Mouse (Mus musculus) midbrain, embryonic 10.5 days (tissue): Measurements from ENCODE around the gene Dlg2. TPM values are rescaled to one million over a fixed set of nuclear protein-coding genes. Genes with fewer than 3 reads are reported as not detected.

ENCODE experiments used
- DNase-seq: peaks from one replicate; pipeline ENCODE4 v3.0.0-alpha.2; 2017; ENCODE audit warnings: low spot score
- H3K27ac ChIP-seq: fragments of 300-500 bp; sonication (generic); replicated peaks from 2 replicates; pipeline ENCODE4 v1.5.1; 2016; ENCODE audit warnings: mild to moderate bottlenecking
- H3K27me3 ChIP-seq: fragments of 300-500 bp; sonication (generic); 2 replicates; pipeline ENCODE4 v1.6.1; 2016; ENCODE audit warnings: low read depth, mild to moderate bottlenecking; ENCODE audit not compliant: poor library complexity, severe bottlenecking
- H3K36me3 ChIP-seq: fragments of 300-500 bp; sonication (generic); 2 replicates; pipeline ENCODE4 v1.6.1; 2016; ENCODE audit warnings: mild to moderate bottlenecking, moderate library complexity
- H3K4me1 ChIP-seq: fragments of 300-500 bp; sonication (generic); 2 replicates; pipeline ENCODE4 v1.6.1; 2016
- H3K4me3 ChIP-seq: fragments of 300-500 bp; sonication (generic); 2 replicates; pipeline ENCODE4 v1.5.1; 2016; ENCODE audit warnings: mild to moderate bottlenecking, moderate library complexity
- H3K9me3 ChIP-seq: fragments of 300-500 bp; sonication (generic); replicated peaks from 2 replicates; pipeline ENCODE4 v1.6.1; 2016; ENCODE audit warnings: mild to moderate bottlenecking
- whole genome bisulfite sequencing: fragments of 180-500 bp; shearing (Covaris S2); methylation state at CpG from one replicate; pipeline ENCODE4 v1.1.7; 2016; 5-methylcytosine and 5-hydroxymethylcytosine counted together
- polyA plus RNA-seq: library from polyadenylated mRNA; unstranded; fragments of >200 nt; fragmentation: Nextera tagmentation; extraction: Ambion mirVana; gene quantifications from 2 replicates; pipeline ENCODE4 v1.2.1, GENCODE M21; 2016

Gene Dlg2
- polyA plus RNA-seq, 1 experiment from 2014 or later, result 1.1 TPM

DNA sequence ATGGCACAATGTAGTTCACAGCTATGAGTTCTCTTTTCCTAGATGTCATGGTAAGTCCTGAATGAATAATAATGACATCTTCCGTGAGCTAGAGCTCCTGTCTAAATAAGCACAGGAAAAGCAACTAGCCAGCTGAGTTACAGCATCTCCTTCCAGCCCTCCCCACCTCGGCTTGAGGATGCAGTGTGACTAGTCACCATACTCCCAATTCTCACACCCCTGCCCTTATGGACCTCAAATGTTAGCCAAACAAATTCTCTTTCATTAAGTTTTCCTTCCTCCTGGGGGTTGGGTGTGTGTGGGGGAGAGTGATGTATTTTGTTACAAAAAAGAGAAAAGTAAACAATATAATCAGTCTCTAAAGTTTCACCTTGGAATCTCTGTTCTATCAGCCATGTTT, 111.3 kb downstream of the Dlg2 start:
- H3K9me3 ChIP-seq, result no peaks in the 10 kb centered on the region
- no peaks in the 10 kb centered on the region for H3K27me3 ChIP-seq
- no peaks in the 10 kb centered on the region for H3K36me3 ChIP-seq
- no peak for DNase-seq
- H3K4me1 ChIP-seq, result no peaks in the 10 kb centered on the region
- H3K27ac ChIP-seq, result no peak overlapping the region
- 74% methylated on average over 2 of the region's 2 CpGs for WGBS
- no peak overlapping the region for H3K4me3 ChIP-seq

DNA sequence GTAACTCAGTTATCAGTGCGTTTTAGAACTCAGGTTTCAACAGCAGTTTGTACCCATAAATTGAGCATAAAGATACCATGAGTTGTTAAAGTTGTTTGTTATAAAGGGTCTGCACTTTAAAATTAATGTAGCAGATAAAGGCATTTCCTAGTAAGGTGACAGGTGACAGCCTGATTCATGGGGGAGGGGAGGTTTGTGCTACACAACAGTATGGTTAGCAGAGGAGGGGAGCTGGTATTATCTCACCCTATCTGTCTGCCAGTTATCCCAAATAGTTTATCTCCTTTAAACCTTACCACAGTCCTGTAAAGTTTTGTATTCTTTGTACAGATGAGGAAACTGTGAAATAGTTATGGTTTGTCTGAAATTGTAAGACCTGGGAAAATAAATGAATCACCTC, 111.8 kb downstream of the Dlg2 start:
- no peaks in the 10 kb centered on the region for H3K4me1 ChIP-seq
- H3K27me3 ChIP-seq, result no peaks in the 10 kb centered on the region
- no peak overlapping the region for H3K27ac ChIP-seq
- H3K4me3 ChIP-seq, result no peak overlapping the region
- 88% methylated on average over 1 of the region's 1 CpGs for WGBS
- no peaks in the 10 kb centered on the region for H3K36me3 ChIP-seq
- no peak for DNase-seq
- no peaks in the 10 kb centered on the region for H3K9me3 ChIP-seq

DNA sequence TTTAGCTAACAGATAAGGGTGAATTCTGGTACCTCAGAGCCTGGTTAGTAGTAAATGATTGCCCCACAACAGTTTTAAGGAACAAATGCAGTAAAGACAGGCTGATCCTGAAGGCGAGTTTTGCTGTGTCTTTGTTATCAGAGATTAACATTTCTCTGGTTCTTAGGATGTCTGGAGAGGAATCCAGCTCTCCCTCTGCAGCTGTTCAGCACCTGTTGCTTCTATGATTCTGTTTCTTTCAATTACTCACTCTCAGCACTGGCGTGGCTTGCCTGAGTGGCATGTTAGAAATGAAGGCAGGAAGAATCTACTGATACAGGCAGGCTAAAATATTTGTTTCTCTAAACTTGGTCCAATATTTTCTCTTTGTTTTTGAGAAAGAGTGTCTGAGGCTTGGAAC, 133.3 kb downstream of the Dlg2 start:
- Histone ChIP-seq H3K27ac (no peak overlapping the region), H3K4me1 (no peaks in the 10 kb centered on the region), H3K9me3 (no peaks in the 10 kb centered on the region), H3K4me3 (no peak overlapping the region), H3K27me3 (no peaks in the 10 kb centered on the region), H3K36me3 (no peaks in the 10 kb centered on the region)
- no peak for DNase-seq
- WGBS, result 52% methylated on average over 2 of the region's 2 CpGs

DNA sequence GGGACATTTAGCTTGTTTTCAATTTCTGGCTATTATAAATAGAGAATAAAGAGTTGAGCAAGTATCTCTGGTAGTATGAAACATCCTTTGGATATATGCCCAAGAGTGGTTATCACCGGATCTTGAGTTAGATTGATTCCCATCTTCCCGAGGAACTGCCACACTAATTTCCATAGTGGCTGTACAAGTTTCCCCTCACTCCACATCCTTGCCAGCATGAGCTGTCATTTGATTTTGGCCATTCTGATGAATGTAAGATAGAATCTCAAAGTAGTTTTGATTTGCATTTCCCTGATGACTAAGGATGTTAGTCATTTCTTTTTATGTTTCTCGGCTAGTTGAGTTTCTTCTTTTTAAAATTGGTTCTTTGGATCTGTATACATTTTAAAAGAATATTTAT, 154.1 kb downstream of the Dlg2 start:
- DNase-seq, result no peak
- H3K9me3 ChIP-seq, result no peaks in the 10 kb centered on the region
- no peak overlapping the region for H3K4me3 ChIP-seq
- no peaks in the 10 kb centered on the region for H3K36me3 ChIP-seq
- no peaks in the 10 kb centered on the region for H3K4me1 ChIP-seq
- H3K27ac ChIP-seq, result no peak overlapping the region
- no peaks in the 10 kb centered on the region for H3K27me3 ChIP-seq
- 94% methylated on average over 3 of the region's 3 CpGs for WGBS

DNA sequence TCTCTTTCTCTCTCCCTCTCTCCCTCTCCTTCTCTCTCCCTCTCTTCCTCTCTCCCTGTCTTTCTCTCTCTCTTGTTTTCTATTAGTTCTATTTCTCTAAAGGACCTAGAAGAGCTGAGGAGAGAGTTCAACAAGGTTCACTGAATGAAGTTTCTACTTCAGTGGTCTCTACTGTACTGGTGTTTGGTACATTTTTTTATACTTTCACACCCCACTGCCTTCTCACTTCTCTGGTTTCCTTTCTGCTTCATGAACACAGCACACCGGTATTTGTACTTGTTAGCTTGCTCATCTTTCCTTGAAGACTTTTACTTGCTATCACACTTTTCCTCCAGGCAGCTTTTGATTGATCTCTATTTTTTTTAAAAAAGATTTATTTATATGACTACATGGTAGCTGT, 173.0 kb downstream of the Dlg2 start:
- Histone ChIP-seq H3K4me1 (no peaks in the 10 kb centered on the region), H3K27me3 (no peaks in the 10 kb centered on the region), H3K27ac (no peak overlapping the region), H3K9me3 (no peaks in the 10 kb centered on the region), H3K4me3 (no peak overlapping the region), H3K36me3 (no peaks in the 10 kb centered on the region)
- WGBS, result 88% methylated on average over 1 of the region's 1 CpGs
- DNase-seq, result no peak

DNA sequence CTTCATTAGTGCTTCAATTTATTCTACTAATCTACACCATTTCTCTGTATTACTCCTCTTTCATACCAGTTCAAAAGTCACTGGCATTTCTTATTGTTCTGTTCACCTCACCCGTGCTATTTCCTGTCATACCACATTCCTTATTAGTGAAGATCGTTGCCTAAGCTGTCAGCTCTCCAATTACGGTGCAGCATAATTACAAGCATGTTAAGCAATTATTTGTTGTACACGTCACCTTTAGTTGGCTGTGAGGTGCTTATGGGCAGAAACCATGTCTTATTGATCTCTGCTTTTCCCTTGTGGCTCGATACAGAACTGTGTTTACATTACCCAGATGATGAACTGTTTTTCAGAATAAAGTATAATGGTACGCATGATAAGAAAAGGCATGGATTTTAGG, 174.7 kb downstream of the Dlg2 start:
- 81% methylated on average over 6 of the region's 6 CpGs for WGBS
- no peaks in the 10 kb centered on the region for H3K27me3 ChIP-seq
- H3K9me3 ChIP-seq, result no peaks in the 10 kb centered on the region
- H3K27ac ChIP-seq, result no peak overlapping the region
- no peak for DNase-seq
- H3K4me1 ChIP-seq, result no peaks in the 10 kb centered on the region
- H3K36me3 ChIP-seq, result no peaks in the 10 kb centered on the region
- H3K4me3 ChIP-seq, result no peak overlapping the region

DNA sequence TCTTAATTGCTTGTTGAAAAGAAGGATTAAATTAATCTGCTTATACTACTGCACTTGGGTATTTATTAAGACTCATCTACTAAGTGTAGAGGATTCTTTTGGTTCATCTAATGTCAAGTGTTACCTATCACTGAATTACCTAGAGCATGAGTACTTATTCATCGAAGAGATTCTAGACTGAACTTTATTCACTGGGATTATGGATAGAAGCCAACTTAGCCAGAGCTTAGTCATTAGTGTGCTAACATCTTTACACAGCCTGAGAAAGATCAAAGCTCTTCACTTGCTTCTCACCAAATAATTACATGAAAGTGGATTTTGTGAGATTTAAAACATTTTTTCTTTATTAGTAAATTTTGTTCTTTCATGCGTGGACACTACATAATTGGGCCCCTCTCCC, 175.1 kb downstream of the Dlg2 start:
- no peak overlapping the region for H3K27ac ChIP-seq
- H3K27me3 ChIP-seq, result no peaks in the 10 kb centered on the region
- 81% methylated on average over 2 of the region's 2 CpGs for WGBS
- DNase-seq, result no peak
- no peaks in the 10 kb centered on the region for H3K36me3 ChIP-seq
- no peak overlapping the region for H3K4me3 ChIP-seq
- H3K9me3 ChIP-seq, result no peaks in the 10 kb centered on the region
- H3K4me1 ChIP-seq, result no peaks in the 10 kb centered on the region

DNA sequence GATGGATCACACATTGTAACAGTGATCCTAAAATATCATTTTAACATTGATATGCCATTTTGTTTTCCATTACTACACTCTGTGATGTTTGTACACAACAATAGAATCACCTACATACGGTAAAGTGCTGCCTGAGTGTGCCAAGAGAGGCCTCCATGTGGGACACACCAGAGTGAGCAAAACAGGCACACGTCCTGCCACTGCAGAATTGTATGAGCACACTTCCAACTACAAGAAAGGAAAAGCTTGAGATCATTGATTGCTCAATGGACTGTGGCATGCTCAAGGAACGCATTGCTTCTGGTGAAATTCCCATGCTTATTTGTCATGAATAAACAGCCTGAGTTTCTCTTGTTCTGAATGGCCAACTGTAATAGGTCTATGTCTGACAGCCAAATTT, 182.1 kb downstream of the Dlg2 start:
- 80% methylated on average over 3 of the region's 3 CpGs for whole genome bisulfite sequencing

DNA sequence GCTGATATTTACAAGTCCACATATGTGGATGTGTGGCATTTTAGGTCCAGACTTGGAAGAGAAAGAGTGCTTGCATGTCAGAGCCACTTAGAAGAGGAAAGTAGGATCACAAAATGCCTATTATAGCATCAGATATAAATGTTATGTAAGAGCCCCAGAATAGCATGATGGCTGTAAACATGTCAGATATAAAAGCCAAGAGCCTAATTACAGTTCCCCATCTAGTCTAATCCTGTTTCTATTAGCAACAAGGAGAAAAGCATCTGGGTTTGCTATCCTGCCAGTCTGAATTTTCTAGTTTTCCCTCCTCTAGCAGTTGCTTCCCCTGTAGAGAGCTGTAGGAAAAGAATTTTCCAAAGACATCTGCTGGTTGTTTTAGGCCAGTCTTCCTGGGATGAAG, 217.6 kb downstream of the Dlg2 start:
- no peaks in the 10 kb centered on the region for H3K4me1 ChIP-seq
- DNase-seq, result no peak
- H3K4me3 ChIP-seq, result no peak overlapping the region
- no peaks in the 10 kb centered on the region for H3K27me3 ChIP-seq
- H3K9me3 ChIP-seq, result no peaks in the 10 kb centered on the region
- no peak overlapping the region for H3K27ac ChIP-seq
- H3K36me3 ChIP-seq, result no peaks in the 10 kb centered on the region

More for the DNA sequence above, 182.1 kb downstream of the Dlg2 start:
- H3K27ac ChIP-seq, result no peak overlapping the region
- H3K4me3 ChIP-seq, result no peak overlapping the region
- no peaks in the 10 kb centered on the region for H3K4me1 ChIP-seq
- H3K27me3 ChIP-seq, result no peaks in the 10 kb centered on the region
- DNase-seq, result no peak
- H3K36me3 ChIP-seq, result no peaks in the 10 kb centered on the region
- H3K9me3 ChIP-seq, result no peaks in the 10 kb centered on the region

DNA sequence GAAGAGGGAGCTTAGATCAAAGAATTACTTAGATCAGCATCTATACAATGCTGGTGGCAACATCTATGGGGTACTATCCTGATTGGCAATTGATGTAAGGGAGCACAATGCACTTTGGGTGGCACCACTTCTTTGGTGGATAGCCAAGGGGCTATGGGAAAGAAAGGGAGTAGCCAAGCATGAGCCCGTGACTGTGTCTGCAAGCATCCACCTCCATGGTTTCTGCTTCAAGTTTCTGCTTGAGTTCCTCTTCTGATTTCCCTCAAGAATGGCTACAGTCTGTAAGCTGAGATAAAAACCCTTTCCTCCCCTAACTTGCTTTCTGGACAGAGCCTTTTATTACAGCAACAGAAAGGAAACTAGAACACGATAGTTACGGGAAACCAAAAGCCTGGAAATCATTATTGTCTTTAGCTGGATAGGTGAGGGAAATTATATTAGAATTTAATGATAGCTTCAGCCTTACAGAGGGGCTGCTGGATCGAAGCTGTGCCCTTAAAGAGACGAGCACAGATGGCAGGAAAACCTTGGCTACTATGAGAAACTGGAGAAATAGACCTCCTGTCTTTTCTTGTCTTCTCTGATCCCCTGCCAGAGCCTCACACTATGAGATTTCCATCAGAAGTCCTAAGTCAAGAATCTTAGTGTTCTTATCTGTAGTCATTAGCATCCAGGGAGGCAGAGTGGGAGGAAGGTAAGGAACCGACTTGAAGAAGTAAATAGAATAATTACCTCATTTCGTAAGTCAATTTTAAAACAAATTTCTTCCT, 219.9 kb downstream of the Dlg2 start:
- no peak overlapping the region for H3K27ac ChIP-seq
- no peaks in the 10 kb centered on the region for H3K9me3 ChIP-seq
- no peaks in the 10 kb centered on the region for H3K27me3 ChIP-seq
- H3K4me3 ChIP-seq, result no peak overlapping the region
- 58% methylated on average over 7 of the region's 7 CpGs for WGBS
- H3K4me1 ChIP-seq, result no peaks in the 10 kb centered on the region
- DNase-seq, result no peak
- H3K36me3 ChIP-seq, result no peaks in the 10 kb centered on the region

DNA sequence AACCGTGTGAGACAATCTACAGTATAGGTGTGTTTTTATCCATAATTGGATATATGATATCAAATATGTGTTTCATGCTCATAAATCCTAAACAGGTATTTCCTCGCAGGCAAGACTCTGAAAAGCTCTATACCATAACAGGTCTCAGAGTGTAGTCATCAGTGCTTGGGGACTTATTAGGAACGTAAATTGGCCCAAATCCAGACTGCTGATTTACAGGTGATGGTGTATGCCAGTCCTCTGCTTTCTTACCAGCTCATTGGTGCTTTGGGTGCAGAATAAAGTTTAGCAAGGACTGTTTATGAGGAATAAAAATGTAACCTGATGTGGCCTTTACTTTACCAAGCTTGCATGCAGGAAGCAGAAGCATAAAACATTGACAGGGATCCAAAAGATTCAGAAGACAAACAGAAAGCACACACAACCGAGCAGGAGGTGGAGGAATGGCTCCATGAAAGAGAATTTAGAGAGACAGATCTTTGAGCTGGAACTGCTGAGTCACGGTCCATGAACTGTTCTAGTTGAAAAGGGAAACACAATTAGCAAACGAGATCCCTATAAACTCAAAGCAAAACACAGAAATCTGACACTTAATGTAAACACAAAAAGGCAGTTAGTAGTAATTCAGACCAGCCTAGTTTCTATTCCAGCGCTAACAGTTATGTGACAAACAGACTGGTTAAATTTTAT, 226.8 kb downstream of the Dlg2 start:
- Histone ChIP-seq H3K36me3 (no peaks in the 10 kb centered on the region), H3K4me1 (no peaks in the 10 kb centered on the region), H3K9me3 (no peaks in the 10 kb centered on the region), H3K4me3 (no peak overlapping the region), H3K27me3 (no peaks in the 10 kb centered on the region), H3K27ac (no peak overlapping the region)
- DNase-seq, result no peak
- WGBS, result 66% methylated on average over 7 of the region's 7 CpGs

DNA sequence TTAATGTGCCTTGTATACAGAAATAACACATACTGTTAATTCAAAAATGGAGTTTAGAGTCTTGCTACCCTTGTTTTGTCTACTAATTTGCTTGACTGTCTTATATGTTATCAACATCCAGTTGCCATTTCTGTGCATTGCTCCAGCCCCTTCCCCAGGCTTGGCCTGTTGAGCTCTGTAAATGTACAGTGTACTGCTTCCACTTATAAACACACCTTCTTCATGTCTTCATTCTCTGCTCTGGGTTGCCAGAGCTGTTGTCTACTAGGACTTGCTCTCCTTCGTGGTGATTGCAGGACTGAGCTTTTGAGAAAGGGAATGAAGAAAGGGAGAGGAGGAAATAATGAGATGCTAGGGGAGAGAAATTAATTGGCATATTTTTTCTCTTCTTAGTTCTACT, 227.5 kb downstream of the Dlg2 start:
- H3K27ac ChIP-seq, result no peak overlapping the region
- H3K27me3 ChIP-seq, result no peaks in the 10 kb centered on the region
- no peaks in the 10 kb centered on the region for H3K9me3 ChIP-seq
- no peaks in the 10 kb centered on the region for H3K4me1 ChIP-seq
- no peak for DNase-seq
- H3K4me3 ChIP-seq, result no peak overlapping the region
- 74% methylated on average over 1 of the region's 1 CpGs for WGBS
- H3K36me3 ChIP-seq, result no peaks in the 10 kb centered on the region

DNA sequence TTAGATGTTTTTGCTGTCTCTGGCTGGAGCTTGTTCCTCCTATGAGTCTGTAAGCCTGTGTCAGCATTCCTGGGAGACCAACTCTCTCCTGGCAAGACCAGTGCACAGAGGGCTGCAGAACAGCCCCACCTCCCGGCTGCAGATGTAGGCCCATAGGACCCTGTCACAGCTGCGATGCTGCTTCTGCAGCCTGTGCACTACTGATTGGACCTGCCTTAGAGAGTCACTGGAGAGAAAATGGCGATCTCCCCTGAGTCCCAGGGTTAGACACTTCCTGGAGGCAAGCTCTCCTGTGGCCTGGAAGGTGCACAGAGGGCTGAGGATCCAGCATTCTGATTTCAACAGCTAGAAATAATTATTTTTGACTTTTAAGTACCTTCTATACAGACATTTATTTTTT, 257.6 kb downstream of the Dlg2 start:
- H3K36me3 ChIP-seq, result no peaks in the 10 kb centered on the region
- no peaks in the 10 kb centered on the region for H3K27me3 ChIP-seq
- no peak for DNase-seq
- 40% methylated on average over 3 of the region's 3 CpGs for WGBS
- H3K4me1 ChIP-seq, result peaks cover 12% of the 10 kb centered on the region
- H3K4me3 ChIP-seq, result no peak overlapping the region
- no peak overlapping the region for H3K27ac ChIP-seq
- H3K9me3 ChIP-seq, result no peaks in the 10 kb centered on the region
